In genomic region chr12:109527414-109528262, GRCm38 (mm10) we compare ENCODE assay signal across 8 mouse cellular contexts.
A peak's percentile ranks its signal among the peaks of the same experiment; 100 is the strongest.
DNase-seq lines count a peak whose midpoint lies in the region; ATAC-seq lines count a peak whose summit lies in the region.

No protein-coding gene starts in this region.

- H3K9me3 ChIP-seq in kidney, embryonic 16.5 days (ENCODE audit: low read length): peaks cover 49% of the 10 kb centered on the region
- H3K9me3 ChIP-seq in forebrain, embryonic 12.5 days: peaks cover 55% of the 10 kb centered on the region
- H3K9me3 ChIP-seq in limb, embryonic 15.5 days: peaks cover 11% of the 10 kb centered on the region
- H3K9me3 ChIP-seq in stomach, embryonic 14.5 days (ENCODE audit: control insufficient read depth, low read depth, low read length): peaks cover 43% of the 10 kb centered on the region

- DNase-seq in kidney, adult 18-20 months: no peak
- no peak for DNase-seq in spleen, postnatal 10 days (ENCODE audit: low spot score in 2 of 2)
- no peak for DNase-seq in gastrocnemius, postnatal 25 days
- DNase-seq in kidney, postnatal 36 days: no peak

- H3K9ac ChIP-seq in kidney, embryonic 16.5 days (replicated peaks; ENCODE audit: low read length): no peak overlapping the region; the same call in 1 of the 2 replicates
- no peak overlapping the region for H3K9ac ChIP-seq in forebrain, embryonic 12.5 days
- H3K9ac ChIP-seq in limb, embryonic 15.5 days: no peak overlapping the region
- no peak overlapping the region for H3K9ac ChIP-seq in stomach, embryonic 14.5 days (replicated peaks; ENCODE audit: low read depth, low read length)

- peak; percentile 65 for ATAC-seq in kidney, embryonic 16.5 days (ENCODE audit: low FRiP score, low TSS enrichment)
- peak; percentile 52 for ATAC-seq in forebrain, embryonic 12.5 days (ENCODE audit: low FRiP score)
- ATAC-seq in limb, embryonic 15.5 days (ENCODE audit: insufficient number of reproducible peaks, low FRiP score, low TSS enrichment, low read depth): no peak
- peak; percentile 35; the same call in 1 of the 2 replicates for ATAC-seq in stomach, embryonic 14.5 days (ENCODE audit: insufficient number of reproducible peaks, insufficient read depth, low FRiP score, low read depth)

- H3K27ac ChIP-seq in kidney, embryonic 16.5 days (ENCODE audit: low read length): no peak overlapping the region
- H3K27ac ChIP-seq in forebrain, embryonic 12.5 days: no peak overlapping the region
- no peak overlapping the region for H3K27ac ChIP-seq in limb, embryonic 15.5 days
- no peak overlapping the region for H3K27ac ChIP-seq in stomach, embryonic 14.5 days (ENCODE audit: low read length)

- peak overlapping the region; percentile 40 for H3K4me3 ChIP-seq in kidney, embryonic 16.5 days (ENCODE audit: low read length)
- peak overlapping the region; percentile 26 for H3K4me3 ChIP-seq in forebrain, embryonic 12.5 days (replicated peaks)
- H3K4me3 ChIP-seq in limb, embryonic 15.5 days: peak overlapping the region; percentile 27
- H3K4me3 ChIP-seq in stomach, embryonic 14.5 days (ENCODE audit: low read depth, low read length): peak overlapping the region; percentile 24

- no peaks in the 10 kb centered on the region for H3K36me3 ChIP-seq in kidney, embryonic 16.5 days (ENCODE audit: insufficient read depth, low read length)
- H3K36me3 ChIP-seq in forebrain, embryonic 12.5 days (replicated peaks): no peaks in the 10 kb centered on the region; the same call in 1 of the 2 replicates
- H3K36me3 ChIP-seq in limb, embryonic 15.5 days: no peaks in the 10 kb centered on the region
- H3K36me3 ChIP-seq in stomach, embryonic 14.5 days (ENCODE audit: control insufficient read depth, insufficient read depth, low read length): no peaks in the 10 kb centered on the region

- 54% methylated on average over 29 of the region's 29 CpGs for WGBS in kidney, embryonic 16.5 days
- 54% methylated on average over 29 of the region's 29 CpGs for WGBS in forebrain, embryonic 12.5 days
- WGBS in limb, embryonic 15.5 days: 58% methylated on average over 29 of the region's 29 CpGs
- WGBS in stomach, embryonic 14.5 days: 61% methylated on average over 29 of the region's 29 CpGs

- H3K27me3 ChIP-seq in kidney, embryonic 16.5 days (ENCODE audit: insufficient read depth, low read length): no peaks in the 10 kb centered on the region
- H3K27me3 ChIP-seq in forebrain, embryonic 12.5 days: peaks cover 2% of the 10 kb centered on the region; the same call in 1 of the 2 replicates
- no peaks in the 10 kb centered on the region for H3K27me3 ChIP-seq in limb, embryonic 15.5 days
- no peaks in the 10 kb centered on the region for H3K27me3 ChIP-seq in stomach, embryonic 14.5 days (ENCODE audit: control insufficient read depth, insufficient read depth, low read length)

- H3K4me1 ChIP-seq in kidney, embryonic 16.5 days (ENCODE audit: insufficient read depth, low read length): peaks cover 10% of the 10 kb centered on the region
- H3K4me1 ChIP-seq in forebrain, embryonic 12.5 days: peaks cover 20% of the 10 kb centered on the region
- H3K4me1 ChIP-seq in limb, embryonic 15.5 days: peaks cover 26% of the 10 kb centered on the region
- H3K4me1 ChIP-seq in stomach, embryonic 14.5 days (ENCODE audit: control insufficient read depth, insufficient read depth, low read length): peaks cover 21% of the 10 kb centered on the region

- peak overlapping the region; percentile 63 for H3K4me2 ChIP-seq in kidney, embryonic 16.5 days (replicated peaks; ENCODE audit: low read depth, low read length)
- H3K4me2 ChIP-seq in forebrain, embryonic 12.5 days: peak overlapping the region; percentile 50
- peak overlapping the region; percentile 41 for H3K4me2 ChIP-seq in limb, embryonic 15.5 days
- peak overlapping the region; percentile 47 for H3K4me2 ChIP-seq in stomach, embryonic 14.5 days (replicated peaks; ENCODE audit: low read depth, low read length)
